ENCODE assay signal across 13 mouse cellular contexts in genomic region chrX:101847191-101847795, GRCm38 (mm10). TPM values are rescaled to one million over a fixed set of nuclear protein-coding genes. Genes with fewer than 3 reads are reported as not detected.
A peak's percentile ranks its signal among the peaks of the same experiment; 100 is the strongest.
DNase-seq lines count a peak whose midpoint lies in the region; ATAC-seq and TF ChIP-seq lines count a peak whose summit lies in the region.
"Had no signal": no experiment of that assay in that cellular context is flagged by ENCODE, and none has a peak within 500 bp of the region (broad histone marks: within the 10 kb centered on the region; RNA-seq: fewer than 3 reads in every experiment).

No protein-coding gene starts in this region.

- no peaks in the 10 kb centered on the region for H3K4me1 ChIP-seq in liver, embryonic 12.5 days
- no peaks in the 10 kb centered on the region for H3K4me1 ChIP-seq in stomach, postnatal 0 days (replicated peaks; ENCODE audit: control insufficient read depth, insufficient read depth)

- peak; percentile 17 for DNase-seq in adrenal gland, postnatal 14 days
- DNase-seq in adrenal gland, adult 8-10 months, result no peak
- DNase-seq in liver, result peak; percentile 6
- DNase-seq in kidney, postnatal 36 days, result peak; percentile 32 to 54
- DNase-seq in stomach, postnatal 0 days (ENCODE audit: low spot score), result peak; percentile 14
- no peak for DNase-seq in neural tube, embryonic 10.5 days (ENCODE audit: extremely low spot score, low spot score)
- no peak for DNase-seq in spleen, postnatal 10 days (ENCODE audit: low spot score in 2 of 2)
- DNase-seq: cerebellum, postnatal 14 days; spleen, adult 18-20 months had no signal

- TF ChIP-seq EP300 in stomach, postnatal 0 days (optimal IDR thresholded peaks at IDR 0.05), result no peak

- no peak for TF ChIP-seq CTCF in stomach, postnatal 0 days (IDR thresholded peaks at IDR 0.05; ENCODE audit: low read depth)

- H3K27me3 ChIP-seq in liver, embryonic 12.5 days (replicated peaks), result peaks cover 86% of the 10 kb centered on the region
- no peaks in the 10 kb centered on the region for H3K27me3 ChIP-seq in stomach, postnatal 0 days (ENCODE audit: control insufficient read depth, insufficient read depth, low read length)

- WGBS in liver, embryonic 12.5 days (ENCODE audit: insufficient replicate concordance), result 45% methylated on average over 5 of the region's 5 CpGs
- WGBS in stomach, postnatal 0 days, result 55% methylated on average over 5 of the region's 5 CpGs

- no peak overlapping the region for H3K9ac ChIP-seq in liver, embryonic 12.5 days
- H3K9ac ChIP-seq in stomach, postnatal 0 days (ENCODE audit: low read length), result no peak overlapping the region
- H3K9ac ChIP-seq: limb, embryonic 15.5 days had no signal

- no peaks in the 10 kb centered on the region for H3K36me3 ChIP-seq in liver, embryonic 12.5 days
- no peaks in the 10 kb centered on the region for H3K36me3 ChIP-seq in stomach, postnatal 0 days (ENCODE audit: control insufficient read depth, insufficient read depth, low read length)
- H3K36me3 ChIP-seq: limb, embryonic 15.5 days had no signal

- H3K4me3 ChIP-seq in liver, embryonic 12.5 days, result no peak overlapping the region
- no peak overlapping the region for H3K4me3 ChIP-seq in stomach, postnatal 0 days (ENCODE audit: low read depth, low read length)
- H3K4me3 ChIP-seq: limb, embryonic 15.5 days had no signal

- H3K27ac ChIP-seq in liver, embryonic 12.5 days, result no peak overlapping the region
- no peak overlapping the region for H3K27ac ChIP-seq in stomach, postnatal 0 days (replicated peaks)
- H3K27ac ChIP-seq: limb, embryonic 15.5 days had no signal

- ATAC-seq in liver, embryonic 12.5 days, result no peak
- ATAC-seq in stomach, postnatal 0 days (ENCODE audit: low FRiP score, low TSS enrichment), result no peak

- no peak overlapping the region for H3K4me2 ChIP-seq in liver, embryonic 12.5 days
- H3K4me2 ChIP-seq in stomach, postnatal 0 days (replicated peaks; ENCODE audit: low read depth), result no peak overlapping the region
- H3K4me2 ChIP-seq: limb, embryonic 15.5 days; midbrain, embryonic 11.5 days had no signal

- no peaks in the 10 kb centered on the region for H3K9me3 ChIP-seq in liver, embryonic 12.5 days (replicated peaks)
- no peaks in the 10 kb centered on the region for H3K9me3 ChIP-seq in stomach, postnatal 0 days (ENCODE audit: control insufficient read depth, low read length)
- H3K9me3 ChIP-seq: limb, embryonic 15.5 days had no signal

RNA-seq across cellular contexts. Expression of gene Nhsl2, which starts 1.9 kb away (rescaled TPM):
- total RNA-seq in adrenal gland, postnatal 14 days (2021), result 5.7 and 6.2 TPM in 2 replicates
- total RNA-seq in adrenal gland, adult 8-10 months (2022), result 10 to 100 TPM in 1 of 4 experiments, 1 to 10 TPM in 3; 4.4 to 11.5 (median 5.7) TPM
- 2.4 and 4.4 TPM in 2 replicates for polyA plus RNA-seq in liver, embryonic 12.5 days (2016; fragmentation: Nextera tagmentation; extraction: Ambion mirVana)
- polyA plus RNA-seq in stomach, postnatal 0 days (2015; fragmentation: Nextera tagmentation; extraction: Ambion mirVana), result 2.2 TPM in 2 replicates

RNA-seq across cellular contexts. Expression of gene 8030474K03Rik, which starts 52.8 kb away (rescaled TPM):
- 0.15 and 0.19 TPM in 2 replicates for total RNA-seq in adrenal gland, postnatal 14 days (2021)
- total RNA-seq in adrenal gland, adult 8-10 months (2022), result not detected
- 0.33 and 0.73 TPM in 2 replicates for polyA plus RNA-seq in liver, embryonic 12.5 days (2016; fragmentation: Nextera tagmentation; extraction: Ambion mirVana)
- not detected in 2 replicates for polyA plus RNA-seq in stomach, postnatal 0 days (2015; fragmentation: Nextera tagmentation; extraction: Ambion mirVana)
- total RNA-seq: layer of hippocampus, adult 18-20 months had no signal
- polyA plus RNA-seq: midbrain, embryonic 11.5 days had no signal

RNA-seq across cellular contexts. Expression of gene Gm4779, which starts 53.1 kb away (rescaled TPM):
- total RNA-seq in adrenal gland, postnatal 14 days (2021), result not detected in 2 replicates
- total RNA-seq in adrenal gland, adult 8-10 months (2022), result not detected
- polyA plus RNA-seq in liver, embryonic 12.5 days (2016; fragmentation: Nextera tagmentation; extraction: Ambion mirVana), result 0.60 and 0.79 TPM in 2 replicates
- not detected in 2 replicates for polyA plus RNA-seq in stomach, postnatal 0 days (2015; fragmentation: Nextera tagmentation; extraction: Ambion mirVana)
- polyA plus RNA-seq: midbrain, embryonic 11.5 days had no signal

Comparison
In these comparisons a context has a peak if more than half of its experiments do, and no peak if none do; other contexts are left out.
1. DNase-seq: peak in adrenal gland, postnatal 14 days (single experiment), liver (single experiment), kidney, postnatal 36 days (2 of 2) and stomach, postnatal 0 days (single experiment); none in adrenal gland, adult 8-10 months (single experiment), neural tube, embryonic 10.5 days (single experiment) and spleen, postnatal 10 days (0 of 2).